Mouse (Mus musculus) hindbrain, embryonic 12.5 days (tissue): ENCODE results near the gene Slfn5. TPM values are rescaled to one million over a fixed set of nuclear protein-coding genes. Genes with fewer than 3 reads are reported as not detected.

ENCODE experiments used
- ATAC-seq: fragments of 200-750 bp; cut with Nextera tagmentation; 2 replicates; pipeline ENCODE4 v1.8.0; 2017; ENCODE audit warnings: moderate TSS enrichment; ENCODE audit not compliant: low FRiP score
- H3K27ac ChIP-seq: fragments of 300-500 bp; sonication (generic); 2 replicates; pipeline ENCODE4 v1.5.1; 2016; ENCODE audit warnings: mild to moderate bottlenecking
- H3K27me3 ChIP-seq: fragments of 300-500 bp; sonication (generic); 2 replicates; pipeline ENCODE4 v1.6.1; 2016; ENCODE audit warnings: mild to moderate bottlenecking
- H3K36me3 ChIP-seq: fragments of 300-500 bp; sonication (generic); 2 replicates; pipeline ENCODE4 v1.6.1; 2016; ENCODE audit warnings: mild to moderate bottlenecking
- H3K4me1 ChIP-seq: fragments of 300-500 bp; sonication (generic); 2 replicates; pipeline ENCODE4 v1.6.1; 2016
- H3K4me2 ChIP-seq: fragments of 300-500 bp; sonication (generic); replicated peaks from 2 replicates; pipeline ENCODE4 v1.6.1; 2016; ENCODE audit warnings: mild to moderate bottlenecking
- H3K4me3 ChIP-seq: fragments of 300-500 bp; sonication (generic); 2 replicates; pipeline ENCODE4 v1.5.1; 2016; ENCODE audit warnings: mild to moderate bottlenecking
- H3K9ac ChIP-seq: fragments of 300-500 bp; sonication (generic); 2 replicates; pipeline ENCODE4 v1.6.1; 2016; ENCODE audit warnings: mild to moderate bottlenecking, moderate library complexity
- H3K9me3 ChIP-seq: fragments of 300-500 bp; sonication (generic); replicated peaks from 2 replicates; pipeline ENCODE4 v1.6.1; 2016; ENCODE audit warnings: mild to moderate bottlenecking
- WGBS: fragments of 180-500 bp; shearing (Covaris S2); methylation state at CpG from one replicate; pipeline ENCODE4 v1.1.7; 2016; 5-methylcytosine and 5-hydroxymethylcytosine counted together
- polyA plus RNA-seq: library from polyadenylated mRNA; unstranded; fragments of >200 nt; fragmentation: Nextera tagmentation; extraction: Ambion mirVana; gene quantifications from 2 replicates; pipeline ENCODE4 v1.2.1, GENCODE M21; 2016

Gene Slfn5
- 1.1 and 1.3 TPM in 2 replicates for polyA plus RNA-seq

DNA sequence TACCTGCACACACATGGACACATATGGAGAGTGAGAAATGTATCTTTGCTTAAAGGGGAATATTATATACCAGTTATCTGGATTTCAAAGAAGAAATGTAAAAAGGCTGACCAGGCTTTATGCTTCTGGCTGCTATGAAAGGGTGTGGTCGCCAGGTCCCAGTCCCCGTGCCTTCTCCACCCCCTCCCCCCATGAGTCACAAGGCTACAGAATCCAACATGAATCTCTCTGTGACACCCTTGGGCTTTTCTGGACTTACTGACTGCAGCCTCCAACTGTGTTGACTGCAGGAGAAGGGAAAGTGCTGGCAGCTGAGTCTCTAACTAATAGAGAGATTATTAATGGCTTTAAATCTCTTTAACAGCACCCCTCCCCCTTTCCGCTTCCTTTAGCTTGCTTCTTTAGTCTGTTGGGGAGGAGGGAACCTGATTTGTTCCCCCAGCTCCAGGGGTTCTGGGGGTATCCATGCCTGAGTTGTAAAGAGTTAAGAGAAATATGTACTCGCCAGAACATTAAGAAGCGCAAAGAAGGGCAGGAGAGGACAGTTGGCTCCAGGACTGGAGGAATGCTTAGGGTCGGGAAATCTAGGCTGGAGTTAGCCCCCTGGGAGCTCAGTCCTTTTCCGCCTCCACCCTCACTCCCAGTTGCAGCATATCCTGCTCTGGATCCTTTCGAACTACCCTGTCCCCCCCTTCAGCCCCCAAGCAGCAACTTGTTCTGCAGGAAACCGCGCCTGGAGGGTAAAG, at the start of gene Slfn5:
Gene Slfn5 (plus strand): TSS at position 614 of the 746 bp plus-strand sequence.
- H3K36me3 ChIP-seq = no peaks in the 10 kb centered on the region
- peak within 1 kb of the TSS; percentile 25 for H3K4me2 ChIP-seq
- H3K4me1 ChIP-seq = 0 out of 2 replicates have a peak, but pooled peaks cover 3% of the 10 kb centered on the region
- H3K4me3 ChIP-seq = peak within 1 kb of the TSS; percentile 7; the same call in 1 of the 2 replicates
- H3K27me3 ChIP-seq = peaks cover 49% of the 10 kb centered on the region
- H3K9ac ChIP-seq = no peak within 1 kb of the TSS
- no peak for ATAC-seq
- WGBS = 16% methylated on average over 10 of the region's 10 CpGs
- H3K27ac ChIP-seq = no peak within 1 kb of the TSS
- no peaks in the 10 kb centered on the region for H3K9me3 ChIP-seq

GRCm38 (mm10) chr11:82901606-82902310, 49.4 kb upstream of the Slfn5 start:
- H3K36me3 ChIP-seq = peaks cover 72% of the 10 kb centered on the region
- WGBS = 91% methylated on average over 20 of the region's 20 CpGs

GRCm38 (mm10) chr11:82904952-82905351, 46.2 kb upstream of the Slfn5 start:
- Histone ChIP-seq H3K9me3 (no peaks in the 10 kb centered on the region), H3K36me3 (peaks cover 61% of the 10 kb centered on the region), H3K4me2 (no peak overlapping the region), H3K4me3 (no peak overlapping the region), H3K9ac (no peak overlapping the region), H3K27me3 (no peaks in the 10 kb centered on the region), H3K27ac (no peak overlapping the region), H3K4me1 (peaks cover 7% of the 10 kb centered on the region)
- ATAC-seq = no peak
- WGBS = 73% methylated on average over 8 of the region's 8 CpGs

More at GRCm38 (mm10) chr11:82901606-82902310, 49.4 kb upstream of the Slfn5 start:
- Histone ChIP-seq H3K9me3 (no peaks in the 10 kb centered on the region), H3K4me3 (no peak overlapping the region), H3K9ac (no peak overlapping the region), H3K27me3 (no peaks in the 10 kb centered on the region), H3K4me2 (no peak overlapping the region), H3K27ac (no peak overlapping the region), H3K4me1 (no peaks in the 10 kb centered on the region)
- ATAC-seq = no peak

GRCm38 (mm10) chr11:82905816-82906215, 45.3 kb upstream of the Slfn5 start:
- H3K36me3 ChIP-seq = peaks cover 52% of the 10 kb centered on the region
- ATAC-seq = no peak
- WGBS = 88% methylated on average over 5 of the region's 5 CpGs
- no peaks in the 10 kb centered on the region; the same call in 1 of the 2 replicates for H3K27me3 ChIP-seq
- no peak overlapping the region for H3K9ac ChIP-seq
- no peak overlapping the region for H3K27ac ChIP-seq
- H3K4me1 ChIP-seq = peaks cover 7% of the 10 kb centered on the region
- no peak overlapping the region for H3K4me3 ChIP-seq
- H3K9me3 ChIP-seq = no peaks in the 10 kb centered on the region
- H3K4me2 ChIP-seq = no peak overlapping the region

DNA sequence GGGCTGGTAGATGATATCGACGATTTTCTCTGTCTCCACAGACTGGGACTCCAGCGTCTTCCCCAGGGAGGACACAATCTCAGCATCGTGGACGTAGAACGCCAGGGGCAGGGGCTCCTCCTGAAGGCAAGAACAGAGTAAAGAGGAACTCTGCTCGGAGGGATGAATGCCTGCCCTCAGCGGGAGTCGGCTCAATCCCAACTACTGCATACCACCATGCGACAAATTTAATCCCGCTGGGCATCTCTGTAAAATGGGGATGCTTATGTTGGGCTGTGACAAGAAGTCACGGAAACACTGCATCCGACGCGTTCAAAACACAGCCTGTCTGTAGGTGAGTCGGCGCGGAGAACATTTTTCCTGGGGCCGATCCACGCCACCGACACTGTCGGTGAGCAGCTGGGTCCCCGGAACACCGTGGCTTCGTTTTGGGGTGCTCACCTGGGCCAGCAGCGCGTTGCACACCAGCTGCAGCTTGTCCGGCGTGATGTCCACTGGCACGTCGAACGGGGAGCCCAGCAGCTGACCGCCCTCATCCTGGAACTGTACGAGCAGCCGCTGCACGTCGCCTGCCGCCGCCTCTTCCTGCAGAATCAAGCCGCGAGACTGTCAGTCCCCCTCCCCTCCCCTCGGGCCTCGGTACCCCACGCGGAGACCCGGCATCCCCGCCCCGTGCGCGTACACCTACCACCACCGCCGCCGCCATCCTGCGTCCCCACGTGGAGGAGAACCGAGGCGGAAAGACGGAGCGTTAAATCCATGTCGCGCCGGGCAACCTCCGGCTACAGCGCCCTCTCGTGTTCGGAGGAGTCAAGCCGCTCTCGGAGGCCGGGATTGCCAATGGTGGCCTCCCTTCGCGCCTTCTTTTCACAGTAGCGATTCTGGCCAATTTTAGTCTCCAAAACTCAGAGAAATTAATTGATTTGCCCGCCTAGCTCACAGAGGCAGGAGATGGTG, 43.2 kb upstream of the Slfn5 start, which contains the start of gene Nle1:
Gene Nle1 (minus strand): TSS at position 761 of the 957 bp plus-strand sequence.
- WGBS = 1% methylated on average over 71 of the region's 73 CpGs
- Histone ChIP-seq H3K4me2 (peak within 1 kb of the TSS; percentile 77), H3K9ac (peak within 1 kb of the TSS; percentile 85), H3K27me3 (peaks cover 9% of the 10 kb centered on the region), H3K27ac (no peak within 1 kb of the TSS), H3K4me3 (peak within 1 kb of the TSS; percentile 82), H3K4me1 (peaks cover 7% of the 10 kb centered on the region), H3K9me3 (no peaks in the 10 kb centered on the region), H3K36me3 (peaks cover 31% of the 10 kb centered on the region)
- ATAC-seq = peak; percentile 76

DNA sequence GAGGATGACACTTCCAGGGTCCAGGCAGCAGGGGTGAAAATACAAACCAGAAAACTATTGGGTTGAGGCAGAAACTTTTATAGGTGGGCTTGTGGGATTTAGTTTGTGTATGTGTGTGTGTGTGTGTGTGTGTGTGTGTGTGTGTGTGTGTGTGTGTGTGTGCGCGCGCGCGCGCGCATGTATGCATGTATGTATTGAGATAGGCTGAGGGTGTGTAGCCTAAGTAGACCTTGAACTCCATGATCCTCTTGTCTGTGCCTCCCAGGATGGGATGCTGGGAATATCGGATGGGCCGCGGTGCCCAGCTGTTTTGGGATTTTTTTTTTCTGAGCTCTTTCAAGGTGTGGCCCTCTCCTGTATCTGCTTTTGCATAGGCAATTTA, 42.5 kb upstream of the Slfn5 start:
- no peak overlapping the region for H3K27ac ChIP-seq
- peaks cover 24% of the 10 kb centered on the region for H3K36me3 ChIP-seq
- peak overlapping the region; percentile 82; the same call in 1 of the 2 replicates for H3K4me3 ChIP-seq
- H3K9me3 ChIP-seq = no peaks in the 10 kb centered on the region
- peaks cover 14% of the 10 kb centered on the region for H3K27me3 ChIP-seq
- no peak for ATAC-seq
- 83% methylated on average over 3 of the region's 10 CpGs for WGBS
- H3K9ac ChIP-seq = peak overlapping the region; percentile 85; the same call in 1 of the 2 replicates
- peaks cover 7% of the 10 kb centered on the region for H3K4me1 ChIP-seq
- H3K4me2 ChIP-seq = peak overlapping the region; percentile 77

DNA sequence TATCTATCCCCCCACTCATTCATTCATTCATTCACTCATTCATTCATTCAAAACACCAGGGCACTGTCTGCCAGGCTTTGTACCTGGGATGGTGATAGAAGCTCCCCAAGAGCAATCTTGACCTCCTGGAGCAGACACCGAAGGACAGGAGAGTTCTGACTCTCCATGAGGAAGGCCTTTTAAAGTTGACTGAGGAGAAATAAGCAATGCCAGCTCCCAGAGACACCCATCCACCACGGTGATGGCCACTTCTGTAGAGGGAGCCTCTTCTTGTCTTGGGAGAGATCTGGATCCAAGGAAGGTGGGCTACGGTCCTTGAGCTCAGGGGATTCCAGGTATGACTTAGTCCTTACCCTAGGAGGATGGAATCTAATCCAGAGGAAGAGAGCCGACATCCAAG, 40.9 kb upstream of the Slfn5 start, which contains the start of gene Unc45b:
Gene Unc45b (plus strand): TSS at position 301 of the 400 bp plus-strand sequence.
- Histone ChIP-seq H3K27me3 (peaks cover 21% of the 10 kb centered on the region), H3K27ac (no peak within 1 kb of the TSS), H3K9ac (no peak within 1 kb of the TSS), H3K9me3 (no peaks in the 10 kb centered on the region), H3K4me3 (no peak within 1 kb of the TSS), H3K4me1 (peaks cover 7% of the 10 kb centered on the region), H3K36me3 (peaks cover 8% of the 10 kb centered on the region), H3K4me2 (no peak within 1 kb of the TSS)
- 82% methylated on average over 4 of the region's 4 CpGs for WGBS
- ATAC-seq = no peak

- H3K9me3 ChIP-seq = no peaks in the 10 kb centered on the region
- peaks cover 21% of the 10 kb centered on the region for H3K27me3 ChIP-seq
- peaks cover 7% of the 10 kb centered on the region for H3K4me1 ChIP-seq
- 83% methylated on average over 11 of the region's 11 CpGs for WGBS
- no peak overlapping the region for H3K4me2 ChIP-seq
- no peak for ATAC-seq
- H3K4me3 ChIP-seq = no peak overlapping the region
- peaks cover 3% of the 10 kb centered on the region; the same call in 1 of the 2 replicates for H3K36me3 ChIP-seq
- no peak overlapping the region for H3K9ac ChIP-seq
- no peak overlapping the region for H3K27ac ChIP-seq
Measured at GRCm38 (mm10) chr11:82910679-82911389, 40.3 kb upstream of the Slfn5 start.

- Histone ChIP-seq H3K9ac (no peak overlapping the region), H3K4me2 (peak overlapping the region; percentile 49), H3K27ac (no peak overlapping the region), H3K9me3 (no peaks in the 10 kb centered on the region), H3K4me1 (no peaks in the 10 kb centered on the region), H3K4me3 (no peak overlapping the region), H3K36me3 (no peaks in the 10 kb centered on the region), H3K27me3 (peaks cover 27% of the 10 kb centered on the region)
- ATAC-seq = 0 out of 2 replicates have a peak, but pooled peaks have one; percentile 54
- whole genome bisulfite sequencing = 9% methylated on average over 16 of the region's 16 CpGs
Measured at GRCm38 (mm10) chr11:82914711-82915352, 36.3 kb upstream of the Slfn5 start.

DNA sequence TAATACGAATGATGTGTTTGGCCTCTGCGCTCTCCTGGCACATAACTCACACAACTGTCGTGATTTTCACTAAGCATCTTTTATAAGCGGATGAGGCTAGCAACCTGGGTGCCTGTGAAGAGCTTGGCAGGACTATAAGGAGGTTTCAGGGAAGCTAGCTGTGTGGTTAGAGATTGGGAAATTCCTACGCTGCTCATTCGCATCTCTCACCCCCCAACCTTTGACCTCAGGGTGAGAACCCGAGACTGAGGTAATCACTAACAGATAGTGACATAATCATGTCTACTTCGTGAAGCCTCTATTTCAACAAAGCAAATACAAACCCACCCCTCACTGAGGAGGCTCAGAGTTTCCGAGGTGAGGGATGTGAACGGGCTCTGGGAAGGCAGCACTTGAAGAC, 30.4 kb upstream of the Slfn5 start:
- ATAC-seq = no peak
- H3K9me3 ChIP-seq = no peaks in the 10 kb centered on the region
- H3K27me3 ChIP-seq = peaks cover 21% of the 10 kb centered on the region
- H3K4me2 ChIP-seq = no peak overlapping the region
- 68% methylated on average over 10 of the region's 10 CpGs for WGBS
- H3K4me3 ChIP-seq = no peak overlapping the region
- H3K36me3 ChIP-seq = no peaks in the 10 kb centered on the region
- H3K4me1 ChIP-seq = no peaks in the 10 kb centered on the region
- no peak overlapping the region for H3K9ac ChIP-seq
- H3K27ac ChIP-seq = no peak overlapping the region

GRCm38 (mm10) chr11:82921691-82922090, 29.5 kb upstream of the Slfn5 start:
- H3K4me1 ChIP-seq = no peaks in the 10 kb centered on the region
- no peak for ATAC-seq
- H3K4me3 ChIP-seq = no peak overlapping the region
- peaks cover 30% of the 10 kb centered on the region for H3K27me3 ChIP-seq
- WGBS = 77% methylated on average over 4 of the region's 4 CpGs
- no peak overlapping the region for H3K4me2 ChIP-seq
- no peak overlapping the region for H3K9ac ChIP-seq
- no peak overlapping the region for H3K27ac ChIP-seq
- H3K9me3 ChIP-seq = no peaks in the 10 kb centered on the region
- no peaks in the 10 kb centered on the region for H3K36me3 ChIP-seq
